Mouse (Mus musculus): Measurements from ENCODE around the gene Col6a1. TPM values are rescaled to one million over a fixed set of nuclear protein-coding genes. Genes with fewer than 3 reads are reported as not detected.

The Col6a1 gene
- polyA plus RNA-seq, 1 experiment from 2014 or later, result 10.8 TPM

- ATAC-seq (ENCODE audit: insufficient read depth), result peak; percentile 40; the same call in 1 of the 2 replicates
Measured at GRCm38 (mm10) chr10:76734979-76735378, 9.0 kb upstream of the Col6a1 start.

DNA sequence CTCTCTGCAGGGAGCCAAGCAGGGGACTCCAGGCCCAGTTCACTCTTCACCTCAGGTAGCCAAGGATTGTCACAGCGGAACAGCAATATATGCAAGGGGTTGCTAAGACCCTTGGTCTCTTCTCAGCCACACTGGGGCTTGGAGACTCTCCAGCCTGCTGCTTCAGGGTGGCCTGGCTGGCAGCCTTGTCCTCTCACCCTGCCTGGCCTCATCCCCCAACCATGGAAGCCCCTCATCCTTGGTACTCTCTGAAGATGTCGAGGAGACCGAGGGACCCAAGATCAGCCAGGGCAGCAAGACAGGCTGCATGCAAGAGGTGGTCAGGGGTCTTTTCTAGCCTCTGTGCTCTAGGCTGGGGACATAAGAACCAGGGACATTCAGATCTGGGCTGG, 7.7 kb upstream of the Col6a1 start:
- no peaks in the 10 kb centered on the region for H3K36me3 ChIP-seq (replicated peaks)
- no peaks in the 10 kb centered on the region for H3K27me3 ChIP-seq
- no peak overlapping the region for H3K27ac ChIP-seq (replicated peaks)
- no peaks in the 10 kb centered on the region for H3K9me3 ChIP-seq (replicated peaks)
- no peak overlapping the region for H3K9ac ChIP-seq
- H3K4me2 ChIP-seq, result no peak overlapping the region
- WGBS (ENCODE audit: insufficient replicate concordance), result 38% methylated on average over 3 of the region's 3 CpGs
- H3K4me3 ChIP-seq (replicated peaks), result no peak overlapping the region
- H3K4me1 ChIP-seq (replicated peaks), result peaks cover 3% of the 10 kb centered on the region; the same call in 1 of the 2 replicates
- ATAC-seq (ENCODE audit: insufficient read depth), result no peak

More at GRCm38 (mm10) chr10:76734979-76735378, 9.0 kb upstream of the Col6a1 start:
- no peak overlapping the region for H3K27ac ChIP-seq (replicated peaks)
- H3K4me3 ChIP-seq (replicated peaks), result no peak overlapping the region
- no peaks in the 10 kb centered on the region for H3K27me3 ChIP-seq
- H3K9me3 ChIP-seq (replicated peaks), result no peaks in the 10 kb centered on the region
- no peak overlapping the region for H3K9ac ChIP-seq
- H3K36me3 ChIP-seq (replicated peaks), result no peaks in the 10 kb centered on the region
- no peak overlapping the region for H3K4me2 ChIP-seq
- H3K4me1 ChIP-seq (replicated peaks), result peaks cover 3% of the 10 kb centered on the region; the same call in 1 of the 2 replicates
- WGBS (ENCODE audit: insufficient replicate concordance), result 5% methylated on average over 4 of the region's 4 CpGs

DNA sequence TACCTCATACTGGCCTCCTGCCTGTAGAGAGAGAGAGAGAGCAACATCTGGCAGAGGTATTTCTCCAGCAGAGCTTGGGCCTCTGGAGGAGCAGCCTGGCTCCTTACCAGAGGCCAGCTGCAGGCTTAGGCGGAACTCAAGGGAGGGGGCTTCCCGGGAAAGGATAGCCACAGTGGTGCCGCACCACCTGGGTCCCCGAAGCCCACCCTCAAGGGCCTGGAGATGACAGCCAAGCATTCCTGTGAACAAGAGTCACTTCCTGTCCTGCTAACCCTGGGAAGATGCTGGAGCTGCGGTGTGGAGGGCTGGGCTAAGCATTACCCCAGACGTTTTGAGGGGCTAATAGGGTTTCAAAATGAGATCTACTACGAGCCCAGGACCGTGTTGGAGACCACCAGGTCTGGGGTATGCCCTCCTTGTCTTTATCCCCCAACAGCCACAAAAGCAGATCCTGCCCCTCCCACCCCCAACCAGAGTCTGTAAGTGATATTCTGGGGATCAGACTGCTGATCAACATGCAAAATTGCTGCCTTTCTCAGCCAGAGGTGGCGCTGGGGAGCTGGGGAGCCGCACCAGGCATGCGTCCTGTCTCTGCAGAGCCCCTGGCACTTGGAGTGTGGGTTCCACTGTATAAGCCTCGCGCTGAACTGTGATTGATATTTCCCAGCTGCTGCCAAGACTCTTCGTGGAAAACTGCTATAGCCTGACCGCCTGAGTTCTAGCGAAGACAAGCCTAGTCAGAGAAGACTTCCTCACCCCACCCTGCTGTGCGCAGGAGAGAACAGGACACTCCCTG, 7.1 kb upstream of the Col6a1 start:
- Histone ChIP-seq H3K9ac (no peak overlapping the region), H3K4me2 (no peak overlapping the region), H3K27me3 (no peaks in the 10 kb centered on the region), H3K4me1 (replicated peaks) (peaks cover 3% of the 10 kb centered on the region; the same call in 1 of the 2 replicates), H3K4me3 (replicated peaks) (no peak overlapping the region), H3K27ac (replicated peaks) (no peak overlapping the region), H3K9me3 (replicated peaks) (no peaks in the 10 kb centered on the region), H3K36me3 (replicated peaks) (no peaks in the 10 kb centered on the region)
- WGBS (ENCODE audit: insufficient replicate concordance), result 17% methylated on average over 17 of the region's 17 CpGs
- ATAC-seq (ENCODE audit: insufficient read depth), result no peak

DNA sequence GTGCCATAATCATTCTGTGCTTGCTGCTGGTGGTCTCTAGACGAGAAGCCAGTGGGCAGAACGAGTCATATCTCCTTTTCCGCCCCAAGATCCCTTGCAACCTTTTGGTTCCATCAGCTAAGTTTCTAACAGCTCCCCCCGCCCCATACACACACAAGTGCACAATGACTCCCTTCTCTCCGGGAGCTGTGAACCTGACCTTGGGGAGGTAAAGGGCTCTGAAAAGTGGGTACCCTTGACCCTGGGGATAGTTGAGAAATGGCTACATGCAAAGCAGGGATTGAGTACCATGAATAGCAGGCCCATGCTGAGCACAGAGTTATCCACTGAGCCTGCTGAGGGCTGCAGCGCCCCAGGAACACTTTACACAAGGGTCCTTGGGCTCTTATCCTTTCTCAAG, 6.4 kb upstream of the Col6a1 start:
- H3K27me3 ChIP-seq, result no peaks in the 10 kb centered on the region
- no peaks in the 10 kb centered on the region for H3K36me3 ChIP-seq (replicated peaks)
- H3K9me3 ChIP-seq (replicated peaks), result no peaks in the 10 kb centered on the region
- WGBS (ENCODE audit: insufficient replicate concordance), result 50% methylated on average over 6 of the region's 6 CpGs
- peaks cover 3% of the 10 kb centered on the region; the same call in 1 of the 2 replicates for H3K4me1 ChIP-seq (replicated peaks)
- no peak overlapping the region for H3K4me2 ChIP-seq
- no peak for ATAC-seq (ENCODE audit: insufficient read depth)
- H3K27ac ChIP-seq (replicated peaks), result no peak overlapping the region
- H3K4me3 ChIP-seq (replicated peaks), result no peak overlapping the region
- no peak overlapping the region for H3K9ac ChIP-seq

- no peak for ATAC-seq (ENCODE audit: insufficient read depth)
- Histone ChIP-seq H3K9ac (no peak overlapping the region), H3K4me3 (replicated peaks) (no peak overlapping the region), H3K4me1 (replicated peaks) (peaks cover 3% of the 10 kb centered on the region; the same call in 1 of the 2 replicates), H3K9me3 (replicated peaks) (no peaks in the 10 kb centered on the region), H3K27me3 (0 out of 2 replicates have a peak, but pooled peaks cover 3% of the 10 kb centered on the region), H3K4me2 (no peak overlapping the region), H3K36me3 (replicated peaks) (no peaks in the 10 kb centered on the region), H3K27ac (replicated peaks) (no peak overlapping the region)
- 59% methylated on average over 20 of the region's 20 CpGs for WGBS (ENCODE audit: insufficient replicate concordance)
Measured at GRCm38 (mm10) chr10:76731621-76732239, 5.8 kb upstream of the Col6a1 start.

- 63% methylated on average over 19 of the region's 19 CpGs for WGBS (ENCODE audit: insufficient replicate concordance)
- ATAC-seq (ENCODE audit: insufficient read depth), result no peak
- no peak overlapping the region for H3K27ac ChIP-seq (replicated peaks)
Measured at GRCm38 (mm10) chr10:76729631-76730620, 4.0 kb upstream of the Col6a1 start.

GRCm38 (mm10) chr10:76728369-76728768, 2.4 kb upstream of the Col6a1 start:
- no peak overlapping the region for H3K4me3 ChIP-seq (replicated peaks)
- H3K27ac ChIP-seq (replicated peaks), result no peak overlapping the region
- no peaks in the 10 kb centered on the region for H3K9me3 ChIP-seq (replicated peaks)
- ATAC-seq (ENCODE audit: insufficient read depth), result no peak
- 16% methylated on average over 11 of the region's 11 CpGs for WGBS (ENCODE audit: insufficient replicate concordance)
- H3K36me3 ChIP-seq (replicated peaks), result no peaks in the 10 kb centered on the region
- H3K9ac ChIP-seq, result no peak overlapping the region
- H3K4me1 ChIP-seq (replicated peaks), result no peaks in the 10 kb centered on the region
- H3K27me3 ChIP-seq, result 0 out of 2 replicates have a peak, but pooled peaks cover 3% of the 10 kb centered on the region
- no peak overlapping the region for H3K4me2 ChIP-seq

More at GRCm38 (mm10) chr10:76729631-76730620, 4.0 kb upstream of the Col6a1 start:
- peaks cover 2% of the 10 kb centered on the region; the same call in 1 of the 2 replicates for H3K4me1 ChIP-seq (replicated peaks)
- H3K36me3 ChIP-seq (replicated peaks), result no peaks in the 10 kb centered on the region
- no peak overlapping the region for H3K4me3 ChIP-seq (replicated peaks)
- no peak overlapping the region for H3K9ac ChIP-seq
- H3K4me2 ChIP-seq, result no peak overlapping the region
- 0 out of 2 replicates have a peak, but pooled peaks cover 3% of the 10 kb centered on the region for H3K27me3 ChIP-seq
- no peaks in the 10 kb centered on the region for H3K9me3 ChIP-seq (replicated peaks)

GRCm38 (mm10) chr10:76727301-76727700, 1.3 kb upstream of the Col6a1 start:
- no peak overlapping the region for H3K4me3 ChIP-seq (replicated peaks)
- H3K27ac ChIP-seq (replicated peaks), result no peak overlapping the region
- H3K9me3 ChIP-seq (replicated peaks), result no peaks in the 10 kb centered on the region
- H3K4me1 ChIP-seq (replicated peaks), result no peaks in the 10 kb centered on the region
- H3K9ac ChIP-seq, result no peak overlapping the region
- no peak for ATAC-seq (ENCODE audit: insufficient read depth)
- WGBS (ENCODE audit: insufficient replicate concordance), result 73% methylated on average over 7 of the region's 7 CpGs
- 0 out of 2 replicates have a peak, but pooled peaks cover 3% of the 10 kb centered on the region for H3K27me3 ChIP-seq
- no peak overlapping the region for H3K4me2 ChIP-seq
- H3K36me3 ChIP-seq (replicated peaks), result no peaks in the 10 kb centered on the region

- H3K9ac ChIP-seq, result no peak overlapping the region
- H3K4me3 ChIP-seq (replicated peaks), result no peak overlapping the region
- no peaks in the 10 kb centered on the region for H3K9me3 ChIP-seq (replicated peaks)
- no peaks in the 10 kb centered on the region for H3K36me3 ChIP-seq (replicated peaks)
- H3K4me1 ChIP-seq (replicated peaks), result no peaks in the 10 kb centered on the region
- 0 out of 2 replicates have a peak, but pooled peaks cover 3% of the 10 kb centered on the region for H3K27me3 ChIP-seq
- WGBS (ENCODE audit: insufficient replicate concordance), result 82% methylated on average over 4 of the region's 4 CpGs
- H3K27ac ChIP-seq (replicated peaks), result no peak overlapping the region
- ATAC-seq (ENCODE audit: insufficient read depth), result no peak
- H3K4me2 ChIP-seq, result no peak overlapping the region
Measured at GRCm38 (mm10) chr10:76726866-76727265, 898 bp upstream of the Col6a1 start.

- 51% methylated on average over 2 of the region's 2 CpGs for WGBS (ENCODE audit: insufficient replicate concordance)
- H3K4me3 ChIP-seq (replicated peaks), result no peak overlapping the region
- H3K9me3 ChIP-seq (replicated peaks), result no peaks in the 10 kb centered on the region
- H3K9ac ChIP-seq, result no peak overlapping the region
- no peaks in the 10 kb centered on the region for H3K36me3 ChIP-seq (replicated peaks)
- no peak for ATAC-seq (ENCODE audit: insufficient read depth)
- H3K4me1 ChIP-seq (replicated peaks), result no peaks in the 10 kb centered on the region
- H3K27ac ChIP-seq (replicated peaks), result no peak overlapping the region
- peak overlapping the region; percentile 2; the same call in 1 of the 2 replicates for H3K4me2 ChIP-seq
- 0 out of 2 replicates have a peak, but pooled peaks cover 3% of the 10 kb centered on the region for H3K27me3 ChIP-seq
Measured at GRCm38 (mm10) chr10:76725097-76725496, 871 bp downstream of the Col6a1 start.
